Mouse (Mus musculus): ENCODE measurements around the gene Pdzd7. TPM values are rescaled to one million over a fixed set of nuclear protein-coding genes. Genes with fewer than 3 reads are reported as not detected.

The Pdzd7 gene
- total RNA-seq, 2 experiments from 2014 or later = 12.4 to 19.5 TPM

GRCm38 (mm10) chr19:44983366-44983765, 62.2 kb downstream of the Pdzd7 start:
- DNase-seq = no peak

DNA sequence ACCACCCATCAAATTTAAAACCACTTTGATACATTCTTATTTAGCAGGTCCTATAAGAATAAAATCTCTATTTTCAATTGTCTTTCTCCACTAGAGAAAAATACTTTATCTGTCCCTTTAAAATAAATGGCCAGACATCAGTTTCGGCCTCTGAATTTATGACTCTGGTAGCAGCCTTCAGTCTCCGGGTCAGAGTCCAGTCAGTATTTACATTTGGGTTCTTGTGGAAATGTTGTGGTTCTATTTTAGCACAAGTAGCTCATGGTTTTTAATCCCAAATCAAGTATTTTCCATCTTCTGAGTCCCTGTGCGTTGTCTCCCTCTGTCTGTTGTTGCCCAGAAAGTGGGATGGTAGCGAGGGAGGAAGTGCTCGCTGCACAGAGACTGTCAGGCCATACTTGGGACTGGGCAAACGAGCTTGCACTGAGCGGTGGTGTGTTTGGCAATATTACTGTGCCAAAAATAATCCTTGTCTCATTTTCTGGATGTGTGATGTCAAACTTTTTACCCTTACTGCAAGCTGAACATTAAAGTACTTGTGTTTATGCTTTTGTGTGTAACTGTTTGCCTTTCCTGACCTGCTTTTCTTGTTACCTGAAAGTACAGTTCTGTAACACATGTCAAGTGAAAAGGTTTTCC, 62.9 kb downstream of the Pdzd7 start:
- DNase-seq = no peak

DNA sequence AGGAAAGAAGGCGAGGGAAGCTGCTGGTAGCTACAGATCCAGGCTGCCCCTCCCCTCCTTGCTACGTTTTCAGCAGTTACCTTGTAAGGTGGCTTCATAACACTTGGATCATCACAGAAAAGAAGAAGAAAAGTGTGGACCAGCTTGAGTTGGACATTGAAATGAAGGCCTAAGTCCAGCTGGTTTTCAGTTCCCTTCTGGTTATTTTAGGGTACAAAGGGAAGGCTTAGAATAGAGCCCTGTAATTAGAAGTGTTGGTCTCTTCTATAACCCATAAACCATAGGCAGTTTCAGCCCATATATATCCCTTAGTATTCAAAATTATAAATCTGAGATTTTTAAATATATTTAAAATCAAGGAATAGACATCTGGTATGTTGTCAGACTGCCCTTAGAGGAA, 64.7 kb downstream of the Pdzd7 start:
- no peak for DNase-seq

DNA sequence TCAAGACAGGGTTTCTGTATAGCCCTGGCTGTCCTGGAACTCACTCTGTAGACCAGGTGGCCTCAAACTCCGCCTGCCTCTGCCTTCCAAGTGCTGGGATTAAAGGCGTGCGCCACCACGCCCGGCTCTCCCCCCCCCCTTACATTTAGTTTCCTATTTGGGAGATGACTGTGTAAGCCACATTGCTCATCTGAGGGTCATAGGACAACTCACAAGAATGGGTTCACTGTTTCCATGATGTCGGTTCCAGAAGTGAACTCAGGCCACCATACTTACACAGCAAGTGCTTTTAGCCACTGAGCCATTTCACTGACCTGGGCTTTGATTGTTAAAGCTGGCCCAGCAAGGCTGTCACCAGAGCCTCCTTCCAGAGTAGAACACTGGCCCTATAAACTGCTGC, 68.4 kb downstream of the Pdzd7 start:
- DNase-seq = no peak

Other genes starting within 250 kb of the Pdzd7 start
- 10 to 100 TPM; 22.4 to 28.4 TPM for gene Slf2, start 114.6 kb downstream of the Pdzd7 start, total RNA-seq (2021)
- 1 to 10 TPM; 1.6 TPM for gene Sema4g, start 56.6 kb downstream of the Pdzd7 start, total RNA-seq (2021)
- 10 to 100 TPM; 13.8 to 14.7 TPM for gene Twnk, start 40.1 kb downstream of the Pdzd7 start, total RNA-seq (2021)
- gene Mrpl43, start 39.3 kb downstream of the Pdzd7 start, total RNA-seq (2021) = 10 to 100 TPM; 32.4 to 33.7 TPM
- gene Lzts2, start 31.3 kb downstream of the Pdzd7 start, total RNA-seq (2021) = 10 to 100 TPM; 35.4 to 43.4 TPM
- 10 to 100 TPM; 24.1 to 24.2 TPM for gene Sfxn3, start 1.8 kb upstream of the Pdzd7 start, total RNA-seq (2021)
- 10 to 100 TPM; 11.4 to 19.2 TPM for gene Kazald1, start 29.5 kb upstream of the Pdzd7 start, total RNA-seq (2021)
- under 1 TPM in 1 of 2 experiments, not detected in 1; 0.18 TPM for gene Tlx1, start 105.0 kb upstream of the Pdzd7 start, total RNA-seq (2021)
- 10 to 100 TPM; 35.2 to 36.1 TPM for gene Lbx1, start 190.1 kb upstream of the Pdzd7 start, total RNA-seq (2021)